ENCODE assay signal across 9 mouse cellular contexts in genomic region chr7:5037467-5037866, GRCm38 (mm10). TPM values are rescaled to one million over a fixed set of nuclear protein-coding genes. Genes with fewer than 3 reads are reported as not detected.
DNase-seq lines count a peak whose midpoint lies in the region; ATAC-seq lines count a peak whose summit lies in the region.
"Had no signal": no experiment of that assay in that cellular context is flagged by ENCODE, and none has a peak within 500 bp of the region (broad histone marks: within the 10 kb centered on the region; RNA-seq: fewer than 3 reads in every experiment).

No protein-coding gene starts in this region.

- peak overlapping the region; percentile 66 for H3K4me3 ChIP-seq in heart, embryonic 12.5 days
- H3K4me3 ChIP-seq in embryonic facial prominence, embryonic 10.5 days = peak overlapping the region; percentile 82
- peak overlapping the region; percentile 68 for H3K4me3 ChIP-seq in hindbrain, embryonic 15.5 days
- peak overlapping the region; percentile 64 for H3K4me3 ChIP-seq in midbrain, embryonic 13.5 days (replicated peaks)

- H3K9me3 ChIP-seq in heart, embryonic 12.5 days (replicated peaks) = peaks cover 12% of the 10 kb centered on the region
- H3K9me3 ChIP-seq in embryonic facial prominence, embryonic 10.5 days = peaks cover 21% of the 10 kb centered on the region; the same call in 1 of the 2 replicates
- H3K9me3 ChIP-seq in hindbrain, embryonic 15.5 days = no peaks in the 10 kb centered on the region
- H3K9me3 ChIP-seq in midbrain, embryonic 13.5 days = no peaks in the 10 kb centered on the region

- intact Hi-C loops in heart, postnatal 10 days (cut with DNase I) = loop anchor here (2.0 kb wide), 1 partner anchor 17 kb away; the partner anchor contains the start of genes Ccdc106 and Zfp865
- intact Hi-C loops in left cerebral cortex, postnatal 4 days (cut with DNase I) = no loop called here

- peaks cover 47% of the 10 kb centered on the region for H3K36me3 ChIP-seq in heart, embryonic 12.5 days
- peaks cover 47% of the 10 kb centered on the region for H3K36me3 ChIP-seq in embryonic facial prominence, embryonic 10.5 days (replicated peaks)
- H3K36me3 ChIP-seq in hindbrain, embryonic 15.5 days = peaks cover 28% of the 10 kb centered on the region
- H3K36me3 ChIP-seq in midbrain, embryonic 13.5 days = peaks cover 44% of the 10 kb centered on the region

- H3K4me1 ChIP-seq in heart, embryonic 12.5 days (replicated peaks) = peaks cover 10% of the 10 kb centered on the region
- peaks cover 6% of the 10 kb centered on the region; the same call in 1 of the 2 replicates for H3K4me1 ChIP-seq in embryonic facial prominence, embryonic 10.5 days
- peaks cover 21% of the 10 kb centered on the region for H3K4me1 ChIP-seq in hindbrain, embryonic 15.5 days (replicated peaks)
- peaks cover 23% of the 10 kb centered on the region for H3K4me1 ChIP-seq in midbrain, embryonic 13.5 days (replicated peaks)

- H3K4me2 ChIP-seq in heart, embryonic 12.5 days = peak overlapping the region; percentile 65
- peak overlapping the region; percentile 58 for H3K4me2 ChIP-seq in hindbrain, embryonic 15.5 days
- peak overlapping the region; percentile 60 for H3K4me2 ChIP-seq in midbrain, embryonic 13.5 days (replicated peaks)

- ATAC-seq in heart, embryonic 12.5 days (ENCODE audit: insufficient number of reproducible peaks, low FRiP score) = no peak
- ATAC-seq in hindbrain, embryonic 15.5 days (ENCODE audit: low FRiP score, low read depth) = no peak
- ATAC-seq in midbrain, embryonic 13.5 days = no peak

- DNase-seq in heart, postnatal 10 days = no peak
- DNase-seq in embryonic facial prominence, embryonic 10.5 days (ENCODE audit: low spot score) = no peak
- no peak for DNase-seq in urinary bladder, postnatal 10 days (ENCODE audit: low spot score)
- no peak for DNase-seq in left cerebral cortex, postnatal 4 days
- DNase-seq in cerebellum, adult 11-12 months = no peak

- 0 out of 2 replicates have a peak overlapping the region, but pooled peaks have one; percentile 77 for H3K9ac ChIP-seq in heart, embryonic 12.5 days
- H3K9ac ChIP-seq in hindbrain, embryonic 15.5 days = peak overlapping the region; percentile 82; the same call in 1 of the 2 replicates
- H3K9ac ChIP-seq in midbrain, embryonic 13.5 days (replicated peaks) = peak overlapping the region; percentile 79

- no peaks in the 10 kb centered on the region for H3K27me3 ChIP-seq in heart, embryonic 12.5 days (replicated peaks)
- no peaks in the 10 kb centered on the region for H3K27me3 ChIP-seq in embryonic facial prominence, embryonic 10.5 days (replicated peaks; ENCODE audit: low read depth, poor library complexity, severe bottlenecking)
- no peaks in the 10 kb centered on the region for H3K27me3 ChIP-seq in hindbrain, embryonic 15.5 days
- H3K27me3 ChIP-seq in midbrain, embryonic 13.5 days = no peaks in the 10 kb centered on the region

- peak overlapping the region; percentile 92; the same call in 1 of the 2 replicates for H3K27ac ChIP-seq in heart, embryonic 12.5 days (ENCODE audit: poor library complexity, severe bottlenecking)
- no peak overlapping the region for H3K27ac ChIP-seq in embryonic facial prominence, embryonic 10.5 days (replicated peaks)
- H3K27ac ChIP-seq in hindbrain, embryonic 15.5 days (replicated peaks) = peak overlapping the region; percentile 98
- H3K27ac ChIP-seq in midbrain, embryonic 13.5 days = peak overlapping the region; percentile 97

- 76% methylated on average over 8 of the region's 8 CpGs for WGBS in heart, embryonic 12.5 days
- 90% methylated on average over 8 of the region's 8 CpGs for WGBS in embryonic facial prominence, embryonic 10.5 days
- 84% methylated on average over 8 of the region's 8 CpGs for WGBS in hindbrain, embryonic 15.5 days
- WGBS in midbrain, embryonic 13.5 days = 88% methylated on average over 8 of the region's 8 CpGs

RNA-seq across cellular contexts. Expression of gene Zfp784, which starts 0.8 kb away (rescaled TPM):
- 3.6 and 4.9 TPM in 2 replicates for polyA plus RNA-seq in heart, embryonic 12.5 days (2016; fragmentation: Nextera tagmentation; extraction: Ambion mirVana)
- 1 to 10 TPM; 5.9 to 7.3 TPM for total RNA-seq in heart, postnatal 10 days (2021)
- polyA plus RNA-seq in embryonic facial prominence, embryonic 10.5 days (2016; fragmentation: Nextera tagmentation; extraction: Ambion mirVana) = 2.7 and 2.8 TPM in 2 replicates
- 7.8 and 9.3 TPM in 2 replicates for polyA plus RNA-seq in hindbrain, embryonic 15.5 days (2015; fragmentation: Nextera tagmentation; extraction: Ambion mirVana)
- 10.5 and 11.2 TPM in 2 replicates for polyA plus RNA-seq in midbrain, embryonic 13.5 days (2015; fragmentation: Nextera tagmentation; extraction: Ambion mirVana)
- total RNA-seq in left cerebral cortex, postnatal 4 days (2021) = 1 to 10 TPM; 5.2 to 5.6 TPM

RNA-seq across cellular contexts. Expression of gene 4632433K11Rik, which starts 3.5 kb away (rescaled TPM):
- not detected in 2 replicates for polyA plus RNA-seq in heart, embryonic 12.5 days (2016; fragmentation: Nextera tagmentation; extraction: Ambion mirVana)
- not detected for total RNA-seq in heart, postnatal 10 days (2021)
- polyA plus RNA-seq in embryonic facial prominence, embryonic 10.5 days (2016; fragmentation: Nextera tagmentation; extraction: Ambion mirVana) = not detected in 2 replicates
- polyA plus RNA-seq in hindbrain, embryonic 15.5 days (2015; fragmentation: Nextera tagmentation; extraction: Ambion mirVana) = not detected in 2 replicates
- not detected in 2 replicates for polyA plus RNA-seq in midbrain, embryonic 13.5 days (2015; fragmentation: Nextera tagmentation; extraction: Ambion mirVana)
- not detected for total RNA-seq in left cerebral cortex, postnatal 4 days (2021)
- polyA plus RNA-seq: brain, embryonic 14.5 days had no signal

RNA-seq across cellular contexts. Expression of gene Zfp580, which starts 13.9 kb away (rescaled TPM):
- 16.6 and 17.7 TPM in 2 replicates for polyA plus RNA-seq in heart, embryonic 12.5 days (2016; fragmentation: Nextera tagmentation; extraction: Ambion mirVana)
- total RNA-seq in heart, postnatal 10 days (2021) = 10 to 100 TPM; 10.6 to 12.6 TPM
- 29.8 and 33.9 TPM in 2 replicates for polyA plus RNA-seq in embryonic facial prominence, embryonic 10.5 days (2016; fragmentation: Nextera tagmentation; extraction: Ambion mirVana)
- 90.6 and 113 TPM in 2 replicates for polyA plus RNA-seq in hindbrain, embryonic 15.5 days (2015; fragmentation: Nextera tagmentation; extraction: Ambion mirVana)
- polyA plus RNA-seq in midbrain, embryonic 13.5 days (2015; fragmentation: Nextera tagmentation; extraction: Ambion mirVana) = 70.1 and 72.8 TPM in 2 replicates
- 10 to 100 TPM; 65.0 to 65.4 TPM for total RNA-seq in left cerebral cortex, postnatal 4 days (2021)

RNA-seq across cellular contexts. Expression of gene Ccdc106, which starts 17.1 kb away (rescaled TPM):
- 1.5 and 1.7 TPM in 2 replicates for polyA plus RNA-seq in heart, embryonic 12.5 days (2016; fragmentation: Nextera tagmentation; extraction: Ambion mirVana)
- under 1 TPM; 0.26 to 0.32 TPM for total RNA-seq in heart, postnatal 10 days (2021)
- 7.9 and 8.0 TPM in 2 replicates for polyA plus RNA-seq in embryonic facial prominence, embryonic 10.5 days (2016; fragmentation: Nextera tagmentation; extraction: Ambion mirVana)
- 58.8 and 65.2 TPM in 2 replicates for polyA plus RNA-seq in hindbrain, embryonic 15.5 days (2015; fragmentation: Nextera tagmentation; extraction: Ambion mirVana)
- 25.8 and 30.1 TPM in 2 replicates for polyA plus RNA-seq in midbrain, embryonic 13.5 days (2015; fragmentation: Nextera tagmentation; extraction: Ambion mirVana)
- total RNA-seq in left cerebral cortex, postnatal 4 days (2021) = 10 to 100 TPM; 50.4 to 61.6 TPM

RNA-seq across cellular contexts. Expression of gene Zfp865, which starts 17.3 kb away (rescaled TPM):
- 5.1 and 5.4 TPM in 2 replicates for polyA plus RNA-seq in heart, embryonic 12.5 days (2016; fragmentation: Nextera tagmentation; extraction: Ambion mirVana)
- total RNA-seq in heart, postnatal 10 days (2021) = 10 to 100 TPM; 22.4 to 23.2 TPM
- 6.1 and 6.6 TPM in 2 replicates for polyA plus RNA-seq in embryonic facial prominence, embryonic 10.5 days (2016; fragmentation: Nextera tagmentation; extraction: Ambion mirVana)
- polyA plus RNA-seq in hindbrain, embryonic 15.5 days (2015; fragmentation: Nextera tagmentation; extraction: Ambion mirVana) = 6.0 and 7.5 TPM in 2 replicates
- polyA plus RNA-seq in midbrain, embryonic 13.5 days (2015; fragmentation: Nextera tagmentation; extraction: Ambion mirVana) = 5.7 and 7.9 TPM in 2 replicates
- 10 to 100 TPM; 43.8 to 45.9 TPM for total RNA-seq in left cerebral cortex, postnatal 4 days (2021)
